Mouse (Mus musculus) layer of hippocampus, postnatal 10 days (tissue): ENCODE results near the gene Hbq1b. TPM values are rescaled to one million over a fixed set of nuclear protein-coding genes. Genes with fewer than 3 reads are reported as not detected.
A peak's percentile ranks its signal among the peaks of the same experiment; 100 is the strongest.

Experiments used
- DNase-seq, 2 experiments: peaks; one replicate each; pipeline ENCODE4 v3.0.0; 2021; ENCODE audit warnings: low spot score in 2 of 2
- total RNA-seq, 2 experiments: library from RNA; stranded (reverse); gene quantifications; 2 replicates each; pipeline ENCODE4 v1.2.3; 2021

Gene Hbq1b
- total RNA-seq, 2 experiments from 2014 or later, result 2.3 to 4.1 TPM

- DNase-seq, result peak; percentile 60 to 75
Observed at GRCm38 (mm10) chr11:32299865-32300264, 13.1 kb downstream of the Hbq1b start, which contains the start of gene Hbq1a. Gene Hbq1a, plus strand, starts transcription at chr11:32300069.

GRCm38 (mm10) chr11:32300279-32301267 lies 13.8 kb downstream of the Hbq1b start:
- DNase-seq, result no peak

GRCm38 (mm10) chr11:32301506-32301905 lies 14.7 kb downstream of the Hbq1b start:
- no peak for DNase-seq

DNA sequence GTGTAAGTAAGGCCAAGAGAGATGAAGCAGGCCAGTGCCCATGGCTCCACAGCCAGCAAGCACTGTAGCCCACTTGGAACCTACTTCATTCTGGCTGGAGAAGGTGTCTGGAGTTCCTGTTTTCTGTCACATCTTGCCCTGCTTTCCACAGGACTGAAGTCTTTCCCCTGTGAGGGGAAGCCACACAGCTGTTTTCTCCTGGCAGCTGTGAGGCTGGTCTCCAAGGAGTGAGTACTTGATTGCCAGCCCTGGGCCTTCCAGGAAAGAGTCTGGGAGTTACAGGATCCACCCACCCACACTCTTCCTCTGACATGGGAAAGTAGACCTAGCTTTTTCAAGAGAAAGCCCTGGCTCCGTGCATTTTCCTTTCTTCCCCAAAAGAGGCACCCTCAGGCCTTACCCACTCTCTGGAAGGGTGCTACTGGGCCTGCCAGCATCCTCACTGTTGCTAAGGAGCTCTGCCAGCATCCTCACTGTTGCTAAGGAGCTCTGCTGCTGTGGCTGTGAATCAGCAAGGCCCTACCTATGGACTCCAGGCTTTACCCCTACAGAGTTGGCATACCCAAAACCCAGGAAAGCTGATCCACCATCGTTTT lies 16.2 kb downstream of the Hbq1b start:
- DNase-seq, result peak in 1 of 2 experiments; percentile 25

- DNase-seq, result no peak
Observed at GRCm38 (mm10) chr11:32303455-32303854, 16.7 kb downstream of the Hbq1b start.

GRCm38 (mm10) chr11:32307006-32307405 lies 20.2 kb downstream of the Hbq1b start:
- no peak for DNase-seq

- no peak for DNase-seq
Observed at GRCm38 (mm10) chr11:32309446-32309845, 22.7 kb downstream of the Hbq1b start.

- DNase-seq, result no peak
Observed at GRCm38 (mm10) chr11:32309928-32310327, 23.2 kb downstream of the Hbq1b start.

GRCm38 (mm10) chr11:32316009-32316408 lies 29.2 kb downstream of the Hbq1b start:
- DNase-seq, result no peak

GRCm38 (mm10) chr11:32320507-32321195 lies 33.9 kb downstream of the Hbq1b start:
- DNase-seq, result no peak

- peak; percentile 71 to 80 for DNase-seq
Observed at GRCm38 (mm10) chr11:32321196-32321565, 34.4 kb downstream of the Hbq1b start.

DNA sequence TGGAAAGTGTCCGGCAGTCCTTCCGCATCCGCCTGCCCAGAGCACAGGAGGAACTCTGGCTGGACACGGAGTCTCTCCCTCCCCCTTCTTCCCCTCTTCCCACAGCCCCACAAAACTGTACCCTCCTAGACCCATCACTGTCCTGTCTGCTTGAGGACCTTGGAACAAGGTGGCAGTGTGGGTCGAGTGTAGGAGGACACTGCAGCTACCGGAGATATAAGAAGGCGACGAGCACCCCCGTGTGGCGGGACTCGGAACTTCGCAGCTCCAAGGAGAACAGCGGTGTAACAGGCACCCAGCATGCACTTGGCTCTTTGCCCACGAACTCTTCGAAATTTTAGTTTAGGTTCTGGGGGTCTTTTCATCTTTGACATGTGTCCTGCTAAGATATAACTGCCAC lies 37.8 kb downstream of the Hbq1b start:
- peak; percentile 91 to 93 for DNase-seq

DNA sequence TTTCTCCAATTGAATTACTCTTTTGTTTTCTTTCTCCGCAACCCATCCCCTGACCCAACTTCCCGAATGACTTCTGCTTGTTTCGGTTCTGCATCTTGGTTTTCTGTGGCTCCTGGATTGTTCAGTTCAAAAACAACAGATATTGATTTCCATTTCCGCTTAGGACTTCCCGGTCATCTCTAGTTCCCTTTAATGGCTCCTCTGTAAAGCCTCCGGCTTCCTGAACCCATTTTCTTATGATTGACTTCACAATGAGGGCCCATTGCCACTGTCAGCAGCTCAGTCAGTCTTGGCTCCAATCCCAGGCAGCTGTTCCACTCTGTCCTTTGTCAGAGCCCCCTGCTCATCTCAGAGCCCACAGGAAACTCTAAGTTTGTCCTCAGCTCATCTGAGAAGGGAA lies 44.3 kb downstream of the Hbq1b start:
- DNase-seq, result no peak

DNA sequence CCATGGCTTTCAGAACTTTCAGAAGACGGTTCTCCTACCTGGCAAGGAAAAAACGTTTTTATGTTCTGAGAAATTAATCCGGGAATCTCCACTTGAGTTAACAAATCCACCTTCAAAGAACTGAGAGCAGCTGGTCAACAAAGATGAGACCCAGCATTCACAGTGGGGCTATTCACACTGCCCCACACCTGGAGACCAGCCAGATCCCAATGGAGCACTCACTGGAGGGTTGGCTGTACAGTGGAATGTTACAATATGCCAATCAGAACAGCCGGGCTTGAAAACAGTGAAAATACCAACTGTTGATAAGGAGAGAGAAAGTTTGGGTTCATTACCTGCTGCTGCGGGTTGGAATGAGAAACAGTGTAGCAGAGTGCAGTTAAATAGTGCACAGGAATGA lies 45.1 kb downstream of the Hbq1b start:
- DNase-seq, result peak in 1 of 2 experiments; percentile 28

GRCm38 (mm10) chr11:32333235-32333634 lies 46.5 kb downstream of the Hbq1b start:
- DNase-seq, result no peak

GRCm38 (mm10) chr11:32336435-32336907 lies 49.7 kb downstream of the Hbq1b start:
- DNase-seq, result no peak

Other genes starting within 250 kb of the Hbq1b start
- gene Il9r, start 86.7 kb upstream of the Hbq1b start, total RNA-seq, result not detected
- gene Snrnp25, start 81.5 kb upstream of the Hbq1b start, total RNA-seq, result 10 to 100 TPM; 28.3 to 29.8 TPM
- gene Rhbdf1, start 64.7 kb upstream of the Hbq1b start, total RNA-seq, result 10 to 100 TPM; 25.9 to 32.8 TPM
- gene Mpg, start 60.5 kb upstream of the Hbq1b start, total RNA-seq, result 10 to 100 TPM; 18.5 to 20.7 TPM
- gene Nprl3, start 19.3 kb upstream of the Hbq1b start, total RNA-seq, result 10 to 100 TPM; 51.7 to 58.1 TPM
- gene Hba-x, start 10.6 kb upstream of the Hbq1b start, total RNA-seq, result not detected
- gene Hba-a1, start 3.5 kb upstream of the Hbq1b start, total RNA-seq, result 100 to 1,000 TPM; 667 to 733 TPM
- gene Hba-a2, start 9.5 kb downstream of the Hbq1b start, total RNA-seq, result 100 to 1,000 TPM; 562 to 789 TPM
- gene Hbq1a, start 13.1 kb downstream of the Hbq1b start, total RNA-seq, result 1 to 10 TPM; 1.6 to 2.7 TPM
- gene Sh3pxd2b, start 60.9 kb downstream of the Hbq1b start, total RNA-seq, result 10 to 100 TPM; 28.3 to 28.5 TPM
- gene Ubtd2, start 168.4 kb downstream of the Hbq1b start, total RNA-seq, result 10 to 100 TPM; 45.3 to 45.5 TPM
- 1 to 10 TPM in 1 of 2 experiments, under 1 TPM in 1; 0.89 to 1.2 TPM for gene Efcab9, start 245.1 kb downstream of the Hbq1b start, total RNA-seq
- gene Stk10, start 246.3 kb downstream of the Hbq1b start, total RNA-seq, result 1 to 10 TPM; 6.3 to 9.4 TPM